Mouse (Mus musculus): ENCODE results near the gene Polk. TPM values are rescaled to one million over a fixed set of nuclear protein-coding genes. Genes with fewer than 3 reads are reported as not detected.

The Polk gene
- polyA plus RNA-seq, 1 experiment, result 3.0 TPM

- DNase-seq, result no peak
- no peaks in the 10 kb centered on the region for H3K4me1 ChIP-seq (replicated peaks; ENCODE audit: control insufficient read depth, insufficient read depth, low read length)
- 97% methylated on average over 2 of the region's 2 CpGs for WGBS
- no peaks in the 10 kb centered on the region for H3K27me3 ChIP-seq (ENCODE audit: control insufficient read depth, insufficient read depth, low read length)
- H3K27ac ChIP-seq (ENCODE audit: control insufficient read depth, insufficient read depth, low read length), result no peak overlapping the region
- TF ChIP-seq CTCF (IDR thresholded peaks at IDR 0.05; ENCODE audit: borderline replicate concordance, control insufficient read depth, extremely low read depth, insufficient read depth, low read length, poor library complexity), result no peak
- TF ChIP-seq POLR2A (IDR thresholded peaks at IDR 0.05; ENCODE audit: control insufficient read depth, extremely low read depth, insufficient read depth, low read length, poor library complexity), result no peak
- peaks cover 6% of the 10 kb centered on the region; the same call in 1 of the 2 replicates for H3K36me3 ChIP-seq (ENCODE audit: control insufficient read depth, insufficient read depth, low read length)
- no peak overlapping the region for H3K4me3 ChIP-seq (ENCODE audit: control insufficient read depth, insufficient read depth, low read length)
Observed at GRCm38 (mm10) chr13:96574170-96574569, 31.8 kb upstream of the Polk start.

- Histone ChIP-seq H3K4me3 (ENCODE audit: control insufficient read depth, insufficient read depth, low read length) (no peak overlapping the region), H3K27me3 (ENCODE audit: control insufficient read depth, insufficient read depth, low read length) (no peaks in the 10 kb centered on the region), H3K27ac (ENCODE audit: control insufficient read depth, insufficient read depth, low read length) (no peak overlapping the region), H3K36me3 (ENCODE audit: control insufficient read depth, insufficient read depth, low read length) (peaks cover 6% of the 10 kb centered on the region; the same call in 1 of the 2 replicates), H3K4me1 (replicated peaks; ENCODE audit: control insufficient read depth, insufficient read depth, low read length) (no peaks in the 10 kb centered on the region)
- DNase-seq, result no peak
- 94% methylated on average over 6 of the region's 6 CpGs for WGBS
- TF ChIP-seq CTCF (IDR thresholded peaks at IDR 0.05; ENCODE audit: borderline replicate concordance, control insufficient read depth, extremely low read depth, insufficient read depth, low read length, poor library complexity) (no peak), POLR2A (IDR thresholded peaks at IDR 0.05; ENCODE audit: control insufficient read depth, extremely low read depth, insufficient read depth, low read length, poor library complexity) (no peak)
Observed at GRCm38 (mm10) chr13:96571016-96571361, 28.6 kb upstream of the Polk start.

GRCm38 (mm10) chr13:96570313-96571015 is 28.1 kb upstream of the Polk start:
- DNase-seq, result no peak
- 98% methylated on average over 10 of the region's 10 CpGs for WGBS
- Histone ChIP-seq H3K36me3 (ENCODE audit: control insufficient read depth, insufficient read depth, low read length) (peaks cover 6% of the 10 kb centered on the region; the same call in 1 of the 2 replicates), H3K27ac (ENCODE audit: control insufficient read depth, insufficient read depth, low read length) (no peak overlapping the region), H3K4me3 (ENCODE audit: control insufficient read depth, insufficient read depth, low read length) (no peak overlapping the region), H3K27me3 (ENCODE audit: control insufficient read depth, insufficient read depth, low read length) (no peaks in the 10 kb centered on the region), H3K4me1 (replicated peaks; ENCODE audit: control insufficient read depth, insufficient read depth, low read length) (no peaks in the 10 kb centered on the region)
- TF ChIP-seq POLR2A (IDR thresholded peaks at IDR 0.05; ENCODE audit: control insufficient read depth, extremely low read depth, insufficient read depth, low read length, poor library complexity), result no peak
- no peak for TF ChIP-seq CTCF (IDR thresholded peaks at IDR 0.05; ENCODE audit: borderline replicate concordance, control insufficient read depth, extremely low read depth, insufficient read depth, low read length, poor library complexity)

- no peaks in the 10 kb centered on the region for H3K4me1 ChIP-seq (replicated peaks; ENCODE audit: control insufficient read depth, insufficient read depth, low read length)
- H3K27me3 ChIP-seq (ENCODE audit: control insufficient read depth, insufficient read depth, low read length), result no peaks in the 10 kb centered on the region
- WGBS, result 93% methylated on average over 6 of the region's 6 CpGs
- H3K4me3 ChIP-seq (ENCODE audit: control insufficient read depth, insufficient read depth, low read length), result no peak overlapping the region
- peaks cover 5% of the 10 kb centered on the region; the same call in 1 of the 2 replicates for H3K36me3 ChIP-seq (ENCODE audit: control insufficient read depth, insufficient read depth, low read length)
- no peak overlapping the region for H3K27ac ChIP-seq (ENCODE audit: control insufficient read depth, insufficient read depth, low read length)
- TF ChIP-seq POLR2A (IDR thresholded peaks at IDR 0.05; ENCODE audit: control insufficient read depth, extremely low read depth, insufficient read depth, low read length, poor library complexity) (no peak), CTCF (IDR thresholded peaks at IDR 0.05; ENCODE audit: borderline replicate concordance, control insufficient read depth, extremely low read depth, insufficient read depth, low read length, poor library complexity) (no peak)
- no peak for DNase-seq
Observed at GRCm38 (mm10) chr13:96567977-96568376, 25.6 kb upstream of the Polk start.

- no peaks in the 10 kb centered on the region for H3K27me3 ChIP-seq (ENCODE audit: control insufficient read depth, insufficient read depth, low read length)
- WGBS, result 95% methylated on average over 3 of the region's 3 CpGs
- H3K4me1 ChIP-seq (replicated peaks; ENCODE audit: control insufficient read depth, insufficient read depth, low read length), result no peaks in the 10 kb centered on the region
- DNase-seq, result no peak
- no peaks in the 10 kb centered on the region for H3K36me3 ChIP-seq (ENCODE audit: control insufficient read depth, insufficient read depth, low read length)
- TF ChIP-seq CTCF (IDR thresholded peaks at IDR 0.05; ENCODE audit: borderline replicate concordance, control insufficient read depth, extremely low read depth, insufficient read depth, low read length, poor library complexity) (no peak), POLR2A (IDR thresholded peaks at IDR 0.05; ENCODE audit: control insufficient read depth, extremely low read depth, insufficient read depth, low read length, poor library complexity) (no peak)
- H3K4me3 ChIP-seq (ENCODE audit: control insufficient read depth, insufficient read depth, low read length), result no peak overlapping the region
- no peak overlapping the region for H3K27ac ChIP-seq (ENCODE audit: control insufficient read depth, insufficient read depth, low read length)
Observed at GRCm38 (mm10) chr13:96555099-96555498, 12.7 kb upstream of the Polk start.

- Histone ChIP-seq H3K4me3 (ENCODE audit: control insufficient read depth, insufficient read depth, low read length) (no peak overlapping the region), H3K27ac (ENCODE audit: control insufficient read depth, insufficient read depth, low read length) (no peak overlapping the region), H3K4me1 (replicated peaks; ENCODE audit: control insufficient read depth, insufficient read depth, low read length) (peaks cover 3% of the 10 kb centered on the region; the same call in 1 of the 2 replicates), H3K36me3 (ENCODE audit: control insufficient read depth, insufficient read depth, low read length) (no peaks in the 10 kb centered on the region), H3K27me3 (ENCODE audit: control insufficient read depth, insufficient read depth, low read length) (no peaks in the 10 kb centered on the region)
- no peak for TF ChIP-seq POLR2A (IDR thresholded peaks at IDR 0.05; ENCODE audit: control insufficient read depth, extremely low read depth, insufficient read depth, low read length, poor library complexity)
- TF ChIP-seq CTCF (IDR thresholded peaks at IDR 0.05; ENCODE audit: borderline replicate concordance, control insufficient read depth, extremely low read depth, insufficient read depth, low read length, poor library complexity), result no peak
- no peak for DNase-seq
- WGBS, result 53% methylated on average over 4 of the region's 4 CpGs
Observed at GRCm38 (mm10) chr13:96547941-96548340, 5.6 kb upstream of the Polk start.

All from thymus, adult 2 months (tissue).